Mouse (Mus musculus) adrenal gland, adult 8-10 months (tissue): ENCODE results near the gene Thbs3. TPM values are rescaled to one million over a fixed set of nuclear protein-coding genes. Genes with fewer than 3 reads are reported as not detected.

ENCODE experiments used
- DNase-seq: peaks from one replicate; pipeline ENCODE4 v3.0.0; 2022
- total RNA-seq, 4 experiments: library from RNA; stranded (reverse); gene quantifications; 2 replicates each; pipeline ENCODE4 v1.2.4; 2022

Thbs3 gene
- total RNA-seq, 4 experiments from 2014 or later: 4.1 to 8.6 (median 7.8) TPM

GRCm38 (mm10) chr3:89228180-89228549 is 13.2 kb downstream of the Thbs3 start:
- DNase-seq: peak; percentile 75

- no peak for DNase-seq
Measured at GRCm38 (mm10) chr3:89228836-89229235, 13.9 kb downstream of the Thbs3 start, which contains the start of gene Muc1. TSS of gene Muc1 (plus strand) at chr3:89229057.

GRCm38 (mm10) chr3:89229276-89229675 is 14.3 kb downstream of the Thbs3 start:
- no peak for DNase-seq

GRCm38 (mm10) chr3:89230561-89230960 is 15.6 kb downstream of the Thbs3 start:
- DNase-seq: no peak

- no peak for DNase-seq
Measured at GRCm38 (mm10) chr3:89231345-89231744, 16.4 kb downstream of the Thbs3 start.

GRCm38 (mm10) chr3:89231772-89232275 is 16.8 kb downstream of the Thbs3 start:
- no peak for DNase-seq

GRCm38 (mm10) chr3:89232614-89233013 is 17.6 kb downstream of the Thbs3 start:
- DNase-seq: no peak

GRCm38 (mm10) chr3:89233562-89234110 is 18.7 kb downstream of the Thbs3 start:
- no peak for DNase-seq

- DNase-seq: no peak
Measured at GRCm38 (mm10) chr3:89236516-89236915, 21.5 kb downstream of the Thbs3 start.

GRCm38 (mm10) chr3:89237682-89238081 is 22.7 kb downstream of the Thbs3 start:
- no peak for DNase-seq

GRCm38 (mm10) chr3:89238494-89238893 is 23.5 kb downstream of the Thbs3 start:
- DNase-seq: no peak

GRCm38 (mm10) chr3:89242331-89242895 is 27.4 kb downstream of the Thbs3 start:
- DNase-seq: no peak

GRCm38 (mm10) chr3:89243609-89244008 is 28.6 kb downstream of the Thbs3 start:
- DNase-seq: no peak

GRCm38 (mm10) chr3:89244158-89244981 is 29.4 kb downstream of the Thbs3 start:
- DNase-seq: no peak

GRCm38 (mm10) chr3:89244982-89245687 is 30.2 kb downstream of the Thbs3 start:
- no peak for DNase-seq

- DNase-seq: no peak
Measured at GRCm38 (mm10) chr3:89245688-89246171, 30.8 kb downstream of the Thbs3 start, which contains the start of gene Krtcap2. TSS of gene Krtcap2 (plus strand) at chr3:89245966.

- peak; percentile 84 for DNase-seq
Measured at GRCm38 (mm10) chr3:89246261-89247100, 31.5 kb downstream of the Thbs3 start, which contains the start of gene Trim46. TSS of gene Trim46 (minus strand) at chr3:89246309.

GRCm38 (mm10) chr3:89247466-89247865 is 32.5 kb downstream of the Thbs3 start:
- no peak for DNase-seq

GRCm38 (mm10) chr3:89250435-89251040 is 35.6 kb downstream of the Thbs3 start:
- no peak for DNase-seq

- DNase-seq: no peak
Measured at GRCm38 (mm10) chr3:89251365-89251895, 36.5 kb downstream of the Thbs3 start.

- no peak for DNase-seq
Measured at GRCm38 (mm10) chr3:89254994-89255393, 40.0 kb downstream of the Thbs3 start.
